Mouse (Mus musculus) testis, adult 2 months (tissue): Measurements from ENCODE around the gene Myl4.

Experiments
- CTCF ChIP-seq: fragments of 200-500 bp; IDR thresholded peaks from 2 replicates; pipeline ENCODE4 v1.5.1; 2012; ENCODE audit warnings: low read depth, mild to moderate bottlenecking, inconsistent platforms, low read length, moderate library complexity; ENCODE audit not compliant: control insufficient read depth, insufficient read depth, insufficient replicate concordance
- POLR2A ChIP-seq: fragments of 200-500 bp; IDR thresholded peaks from 2 replicates; pipeline ENCODE4 v1.6.1; 2012; ENCODE audit warnings: low read depth, mild to moderate bottlenecking, inconsistent platforms, low read length, moderate library complexity; ENCODE audit not compliant: control insufficient read depth

DNA sequence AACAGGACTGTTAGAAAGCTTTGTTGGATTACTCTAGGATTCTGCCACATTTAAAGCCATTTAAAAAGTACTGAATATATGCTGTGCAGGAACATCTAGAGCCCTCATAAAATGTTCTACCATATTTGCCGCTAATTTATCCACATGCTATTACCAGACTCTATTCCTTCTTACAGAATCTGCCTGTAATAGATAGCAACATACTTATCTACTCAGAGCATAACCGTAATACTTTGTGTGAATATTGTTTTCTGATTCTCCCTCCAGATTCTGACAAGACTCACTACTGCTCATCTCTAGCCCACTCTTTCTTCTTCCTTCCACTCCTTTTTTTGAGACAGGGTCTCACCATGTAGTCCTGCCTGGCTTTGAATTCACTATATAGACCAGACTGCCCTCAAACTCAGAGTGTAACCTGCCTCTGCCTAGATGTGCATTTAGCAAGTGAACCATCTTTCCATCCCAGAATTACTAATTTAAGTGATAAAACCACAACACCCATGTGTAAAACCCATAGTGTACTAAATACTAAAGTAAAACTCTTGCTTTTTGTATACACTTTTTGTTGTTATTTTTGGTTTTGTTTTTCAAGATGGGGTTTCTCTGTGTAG, 12.4 kb upstream of the Myl4 start:
- TF ChIP-seq CTCF (no peak), POLR2A (no peak)
